Mouse (Mus musculus) lung, adult 2 months (tissue): ENCODE measurements around the gene Synpr.

Source experiments
- CTCF ChIP-seq: fragments of 200-500 bp; IDR thresholded peaks from 2 replicates; pipeline ENCODE4 v1.5.1; 2011; ENCODE audit warnings: mild to moderate bottlenecking, low read length, control low read depth; ENCODE audit not compliant: insufficient read depth
- POLR2A ChIP-seq: fragments of 200-500 bp; IDR thresholded peaks from 2 replicates; pipeline ENCODE4 v1.6.1; 2011; ENCODE audit warnings: low read depth, mild to moderate bottlenecking, control low read depth, low read length, borderline replicate concordance; ENCODE audit errors: extremely low read depth

DNA sequence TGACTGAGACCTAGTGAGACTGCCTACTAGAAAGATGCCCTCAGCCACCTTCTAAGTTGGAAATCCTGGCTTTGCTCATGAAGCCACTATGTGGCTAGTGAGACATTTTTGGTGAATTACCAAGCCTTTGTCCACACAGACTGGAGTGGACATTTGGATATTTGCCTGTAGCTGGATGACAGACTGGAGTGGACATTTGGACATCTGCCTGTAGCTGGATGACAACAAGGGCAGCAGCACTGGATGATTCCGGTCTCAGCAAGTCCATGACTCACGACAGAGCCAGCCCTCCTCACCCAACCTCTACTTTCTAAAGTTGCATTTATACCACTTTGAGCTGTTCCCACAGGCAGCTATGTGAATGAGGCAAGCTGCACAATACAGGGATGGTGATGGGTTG is 73.5 kb downstream of the Synpr start:
- TF ChIP-seq POLR2A (no peak), CTCF (no peak)
